Mouse (Mus musculus) embryo, embryonic 11 days (tissue): ENCODE results near the gene Med11.
"Not testable (repeated sequence)": the region's sequence is repeated elsewhere in the genome, so short reads cannot be mapped to it uniquely, and the experiment has no call there.

ENCODE experiments used
- DNase-seq: peaks from one replicate; pipeline ENCODE4 v3.0.0-alpha.2; 2015

Med11 gene

GRCm38 (mm10) chr11:70450926-70451325 lies 793 bp upstream of the Med11 start:
- no peak for DNase-seq

- no peak for DNase-seq
These were observed 1.7 kb downstream of the Med11 start for GRCm38 (mm10) chr11:70453261-70454044.

- DNase-seq: peak; percentile 18
These were observed 7.2 kb downstream of the Med11 start, which contains the start of gene Zmynd15 for GRCm38 (mm10) chr11:70458688-70459600. Zmynd15 (plus strand) TSS chr11:70459433.

- DNase-seq: peak; percentile 20
These were observed 7.9 kb downstream of the Med11 start, which contains the start of gene Cxcl16 for GRCm38 (mm10) chr11:70459601-70460101. Cxcl16 (minus strand) TSS chr11:70459984.

- no peak for DNase-seq
These were observed 12.3 kb downstream of the Med11 start for GRCm38 (mm10) chr11:70463970-70464369.

GRCm38 (mm10) chr11:70465211-70465610 lies 13.5 kb downstream of the Med11 start:
- DNase-seq: peak; percentile 20

GRCm38 (mm10) chr11:70465824-70466223 lies 14.1 kb downstream of the Med11 start:
- DNase-seq: peak; percentile 29

- no peak for DNase-seq
These were observed 16.3 kb downstream of the Med11 start for GRCm38 (mm10) chr11:70467902-70468619.

GRCm38 (mm10) chr11:70469764-70470163 lies 18.0 kb downstream of the Med11 start:
- no peak for DNase-seq

- no peak for DNase-seq
These were observed 21.0 kb downstream of the Med11 start for GRCm38 (mm10) chr11:70472716-70473115.

GRCm38 (mm10) chr11:70473291-70473690 lies 21.6 kb downstream of the Med11 start:
- not testable (repeated sequence) for DNase-seq

- no peak for DNase-seq
These were observed 23.3 kb downstream of the Med11 start for GRCm38 (mm10) chr11:70474872-70475534.

- no peak for DNase-seq
These were observed 33.8 kb downstream of the Med11 start for GRCm38 (mm10) chr11:70485498-70485897.

- no peak for DNase-seq
These were observed 36.1 kb downstream of the Med11 start for GRCm38 (mm10) chr11:70487816-70488215.

- no peak for DNase-seq
These were observed 37.4 kb downstream of the Med11 start for GRCm38 (mm10) chr11:70489138-70489537.

- DNase-seq: no peak
These were observed 38.0 kb downstream of the Med11 start for GRCm38 (mm10) chr11:70489684-70490083.

GRCm38 (mm10) chr11:70499566-70500475 lies 48.1 kb downstream of the Med11 start:
- DNase-seq: no peak

- DNase-seq: no peak
These were observed 48.7 kb downstream of the Med11 start for GRCm38 (mm10) chr11:70500476-70500812.

- DNase-seq: no peak
These were observed 50.3 kb downstream of the Med11 start for GRCm38 (mm10) chr11:70502018-70502417.
